Mouse (Mus musculus) ES-E14 (cell line): ENCODE data around the gene Atad1.

Experiments used
- CHD2 ChIP-seq: IDR thresholded peaks from 2 replicates; pipeline ENCODE4 v1.6.1; 2014; ENCODE audit warnings: mild to moderate bottlenecking, low read depth, low read length, inconsistent platforms
- HCFC1 ChIP-seq: IDR thresholded peaks from 2 replicates; pipeline ENCODE4 v1.6.1; 2012; ENCODE audit warnings: low read length, inconsistent platforms, borderline replicate concordance; ENCODE audit not compliant: insufficient read depth
- MAFK ChIP-seq: IDR thresholded peaks from 2 replicates; pipeline ENCODE4 v1.6.1; 2014; ENCODE audit warnings: mild to moderate bottlenecking, low read depth, low read length, inconsistent platforms; ENCODE audit not compliant: insufficient read depth

DNA sequence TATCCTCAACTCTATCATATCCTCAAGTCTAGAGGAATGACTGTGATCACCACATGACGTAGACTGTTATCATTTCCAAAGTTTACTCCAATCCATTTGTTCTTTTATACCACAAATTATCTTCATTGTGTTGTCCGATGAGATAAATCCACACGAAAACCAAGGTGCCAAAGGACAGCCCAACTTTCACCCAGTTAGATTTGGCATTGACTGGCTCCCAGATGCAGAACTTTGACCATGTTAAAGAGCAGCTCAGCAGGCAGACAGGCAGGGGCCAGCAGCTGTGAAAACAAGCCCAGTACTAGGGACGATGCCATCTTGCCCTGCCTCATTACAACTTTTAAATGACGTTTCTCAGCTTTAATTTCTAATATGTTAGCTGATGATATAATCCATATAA is 80.2 kb downstream of the Atad1 start:
- TF ChIP-seq HCFC1 (no peak), MAFK (no peak), CHD2 (no peak)
